Mouse (Mus musculus) lung, adult 18-20 months (tissue): Measurements from ENCODE around the gene Sirt7.

ENCODE experiments used
- DNase-seq, 2 experiments: peaks; one replicate each; pipeline ENCODE4 v3.0.0; 2022; ENCODE audit warnings: mixed read lengths in 2 of 2

The Sirt7 gene

GRCm38 (mm10) chr11:120625152-120625775 lies at the start of gene Sirt7:
Sirt7 (minus strand) TSS chr11:120625240.
- no peak for DNase-seq

- no peak for DNase-seq
These were observed 48.6 kb upstream of the Sirt7 start for GRCm38 (mm10) chr11:120673594-120674122.

DNA sequence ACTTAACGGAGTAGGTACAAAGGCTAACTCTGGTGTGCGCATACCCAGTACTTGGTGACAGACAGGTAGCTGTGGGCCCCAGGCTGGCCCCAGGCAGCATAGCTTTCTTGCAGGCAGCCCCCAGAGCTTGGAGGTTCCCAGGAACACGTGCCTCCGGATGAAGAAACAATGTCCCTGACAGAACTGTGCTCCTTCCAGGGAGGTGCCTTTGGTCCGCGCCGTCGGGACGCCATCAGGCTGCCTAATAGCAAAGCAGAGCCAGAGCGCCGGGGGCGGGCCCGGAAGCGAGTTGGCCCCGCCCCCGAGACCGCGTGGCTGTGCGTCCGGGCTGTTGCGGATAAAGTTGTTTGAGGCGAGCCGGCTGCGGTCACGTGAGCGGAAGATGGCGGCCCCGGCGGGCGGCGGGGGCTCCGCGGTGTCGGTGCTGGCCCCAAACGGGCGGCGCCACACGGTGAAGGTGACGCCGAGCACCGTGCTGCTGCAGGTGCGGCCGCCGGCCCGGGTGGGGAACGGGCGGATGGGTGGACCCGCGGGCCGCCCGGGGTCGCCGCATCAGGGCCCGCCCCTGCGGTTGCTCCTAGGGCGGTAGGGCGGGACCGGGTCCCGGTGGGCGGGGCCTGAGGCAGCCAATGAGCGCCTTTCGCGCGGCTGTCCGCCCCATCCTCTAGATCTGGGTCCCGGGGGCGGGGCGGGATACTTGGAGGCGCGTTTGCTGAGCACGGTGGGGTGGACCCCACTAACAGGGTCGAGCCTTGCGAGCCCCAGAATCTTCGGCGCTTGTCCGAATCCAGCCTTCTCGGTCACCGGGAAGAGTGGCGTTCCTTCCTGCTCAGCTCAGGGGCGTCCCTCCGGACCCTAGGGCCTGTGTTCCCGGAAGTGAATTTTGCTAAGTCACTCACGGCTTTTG lies 47.9 kb upstream of the Sirt7 start, which contains the start of gene Aspscr1:
Aspscr1 (plus strand) TSS at position 287 of the 907 bp plus-strand sequence.
- DNase-seq, result peak; percentile 95 to 96

DNA sequence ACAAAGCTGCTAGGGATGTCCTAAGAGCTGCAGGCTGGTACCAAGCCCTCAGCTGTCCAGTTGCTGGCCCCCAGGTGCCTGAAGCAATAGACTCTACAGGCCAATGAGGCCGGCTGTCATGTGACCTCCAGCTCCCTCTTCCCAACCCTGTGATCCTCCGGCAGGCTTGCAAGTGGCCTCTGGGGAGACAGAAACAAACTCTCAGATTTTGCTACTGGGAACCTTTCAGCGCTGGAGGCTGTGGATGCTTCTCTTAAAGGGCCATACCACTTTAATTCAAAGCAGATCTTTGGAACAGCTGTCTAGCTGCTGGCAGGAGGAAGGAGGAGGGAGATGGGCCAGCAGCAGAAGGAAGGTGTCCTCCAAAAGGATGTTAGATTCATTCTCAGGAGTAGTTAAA lies 41.6 kb upstream of the Sirt7 start:
- peak in 1 of 2 experiments; percentile 30 for DNase-seq

DNA sequence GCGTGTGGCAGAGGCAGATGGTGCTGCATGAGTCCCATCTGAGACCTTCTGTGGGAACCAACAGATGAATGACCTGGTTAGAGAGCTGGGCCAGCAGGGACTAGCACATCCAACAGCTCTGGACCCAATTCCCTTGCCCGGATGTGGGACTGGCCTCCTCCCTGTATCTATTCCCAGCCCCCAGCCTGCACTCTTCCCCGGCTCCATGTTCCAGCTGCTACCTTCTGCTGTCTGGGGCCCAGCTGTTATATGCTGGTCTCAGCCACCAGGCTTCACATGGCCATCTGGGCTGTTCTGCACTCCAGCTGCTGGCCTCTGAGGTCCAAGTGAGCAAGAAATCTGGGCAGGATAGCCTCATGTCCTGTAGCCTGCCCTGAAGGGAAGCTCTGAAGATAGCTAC lies 40.4 kb upstream of the Sirt7 start:
- peak; percentile 52 to 64 for DNase-seq

DNA sequence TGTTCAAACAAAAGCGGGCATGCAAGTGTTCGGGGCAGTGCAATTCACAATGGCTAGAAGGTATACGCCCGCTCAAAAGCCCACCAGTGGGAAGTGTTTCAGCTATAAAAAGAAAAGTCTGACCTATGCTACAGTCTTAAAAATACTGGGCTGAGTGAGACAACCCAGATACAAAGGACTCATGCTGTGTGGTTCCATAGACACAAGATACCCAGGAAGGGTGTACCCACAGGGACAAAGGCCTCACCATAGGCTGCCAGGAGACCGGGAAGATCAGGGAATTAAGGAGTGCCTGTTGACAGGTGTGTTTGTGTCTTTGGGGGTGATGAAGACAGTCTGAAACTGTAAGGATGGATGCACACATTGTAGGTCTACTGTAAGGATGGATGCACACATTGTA lies 38.7 kb upstream of the Sirt7 start:
- DNase-seq, result no peak

DNA sequence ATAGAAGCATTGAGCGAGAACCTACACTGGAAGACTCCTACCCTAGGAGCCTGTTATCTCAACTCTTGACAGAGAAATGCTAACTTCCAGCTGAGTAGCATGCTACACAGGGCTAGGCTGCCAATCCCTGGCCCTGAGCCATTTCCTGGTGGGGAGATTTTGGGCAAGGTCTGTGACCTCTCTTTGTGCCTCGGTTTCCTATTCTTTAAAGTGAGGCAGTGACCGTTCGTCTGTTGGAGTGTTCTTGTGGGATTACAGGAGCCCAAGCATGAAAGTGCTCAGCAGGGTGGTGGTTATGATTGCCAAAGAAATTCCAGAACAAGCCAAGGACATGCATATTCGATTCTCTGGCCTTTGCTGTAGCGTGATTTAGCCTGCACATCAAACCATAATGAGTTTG lies 37.7 kb upstream of the Sirt7 start:
- no peak for DNase-seq

- no peak for DNase-seq
These were observed 36.0 kb upstream of the Sirt7 start, which contains the start of gene Notum for GRCm38 (mm10) chr11:120661076-120661460. Notum (minus strand) TSS chr11:120661175.

GRCm38 (mm10) chr11:120660301-120661075 lies 35.4 kb upstream of the Sirt7 start:
- peak; percentile 19 to 48 for DNase-seq

DNA sequence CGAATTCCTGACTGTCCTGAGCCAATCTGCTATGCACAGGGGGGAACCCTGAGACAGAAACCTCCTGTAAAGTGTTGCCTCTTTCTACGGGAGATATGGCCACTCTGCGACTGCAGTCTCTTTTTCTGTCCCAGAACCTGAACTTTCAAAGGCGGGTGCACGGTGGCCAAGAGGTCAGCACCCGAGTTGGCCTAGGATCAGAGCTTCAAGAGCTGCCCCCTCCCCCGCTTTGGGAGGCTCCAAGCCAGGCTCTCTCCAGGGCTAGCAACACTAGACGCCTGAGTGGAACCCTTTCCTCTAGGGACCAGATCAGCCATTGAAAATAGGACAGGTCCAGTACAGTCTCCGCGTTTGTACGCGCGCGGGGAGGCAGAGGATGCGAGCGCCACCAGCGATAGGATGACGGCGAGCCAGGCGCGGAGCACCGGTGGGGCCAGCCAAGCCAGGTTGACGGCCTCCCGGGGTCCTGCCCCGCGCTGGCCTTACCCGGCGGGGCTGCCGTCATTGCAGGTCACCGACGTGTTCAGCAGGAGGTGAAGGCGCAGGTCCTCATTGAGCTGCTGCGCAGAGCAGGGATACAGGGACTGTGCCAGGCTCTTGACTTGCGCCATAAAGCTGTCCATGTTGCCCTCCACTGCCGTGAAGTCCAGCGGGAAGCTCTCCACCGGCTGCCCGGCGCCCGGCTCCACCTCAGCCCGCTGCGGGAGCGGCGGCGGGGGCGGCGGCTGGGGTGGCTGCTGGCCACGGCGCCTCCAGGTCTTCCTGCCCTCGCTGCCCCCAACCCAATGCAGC lies 34.7 kb upstream of the Sirt7 start:
- no peak for DNase-seq

DNA sequence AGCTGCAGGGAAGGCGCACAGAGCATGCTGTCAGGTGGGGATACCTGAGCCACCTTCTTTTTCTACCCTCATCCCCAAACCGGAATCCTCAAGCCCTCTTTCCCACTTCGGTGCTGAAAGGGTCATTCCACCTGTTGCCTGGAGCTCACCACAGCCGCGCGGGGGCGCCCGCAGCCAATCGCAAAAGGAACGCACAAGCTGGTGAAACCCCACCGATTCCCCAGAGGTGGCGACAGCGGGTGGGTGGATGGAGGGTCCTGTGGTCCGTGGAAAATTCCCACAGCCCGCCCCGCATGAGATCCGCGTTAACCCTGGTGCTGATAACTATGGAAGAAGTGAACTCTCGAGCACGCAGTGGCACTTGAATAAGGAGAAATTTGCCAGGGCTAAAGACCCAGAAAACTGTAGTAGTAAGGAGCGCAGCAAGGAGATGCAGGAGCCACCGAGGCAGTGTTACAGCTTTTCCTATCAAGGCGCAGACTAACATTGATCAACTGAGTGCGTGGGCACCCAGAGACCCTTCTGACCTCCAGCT lies 33.9 kb upstream of the Sirt7 start:
- peak; percentile 82 to 89 for DNase-seq

DNA sequence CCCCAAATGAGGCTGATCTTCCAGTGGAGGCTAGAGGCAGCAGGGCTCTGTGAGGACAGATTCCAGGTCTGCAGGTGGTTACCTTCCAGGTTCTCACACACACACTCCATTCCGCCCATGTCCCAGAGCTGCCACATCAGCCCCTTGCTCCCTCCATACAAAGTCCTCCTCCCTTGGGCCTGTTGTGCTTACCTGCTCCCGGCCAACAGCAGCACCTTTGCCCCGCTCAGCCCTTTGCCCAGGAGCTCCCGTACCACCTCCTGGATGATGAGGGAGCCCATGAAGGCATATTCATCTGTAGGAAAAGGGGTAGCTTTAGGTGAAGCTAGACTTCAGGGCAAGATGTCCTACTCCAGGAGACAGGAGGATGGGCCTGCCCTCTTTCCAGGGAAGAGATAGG lies 32.3 kb upstream of the Sirt7 start:
- no peak for DNase-seq

DNA sequence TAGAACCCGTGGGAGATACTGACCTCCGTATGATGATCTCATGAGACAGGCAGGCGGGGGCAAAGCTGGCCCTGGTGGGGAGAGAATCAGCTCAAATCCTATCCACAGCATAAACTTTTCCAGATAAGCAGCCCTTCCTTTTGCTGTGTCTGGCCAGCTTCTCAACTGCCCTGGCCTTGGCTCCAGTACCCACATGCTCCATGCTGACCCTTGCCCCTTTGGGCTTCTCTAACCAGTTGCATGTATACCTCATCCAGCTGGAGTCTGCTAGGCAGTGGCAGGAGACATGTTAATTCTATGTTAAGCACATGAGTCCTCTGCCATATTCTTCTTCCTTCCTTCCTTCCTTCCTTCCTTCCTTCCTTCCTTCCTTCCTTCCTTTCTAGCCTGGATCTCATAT lies 29.7 kb upstream of the Sirt7 start:
- no peak for DNase-seq

DNA sequence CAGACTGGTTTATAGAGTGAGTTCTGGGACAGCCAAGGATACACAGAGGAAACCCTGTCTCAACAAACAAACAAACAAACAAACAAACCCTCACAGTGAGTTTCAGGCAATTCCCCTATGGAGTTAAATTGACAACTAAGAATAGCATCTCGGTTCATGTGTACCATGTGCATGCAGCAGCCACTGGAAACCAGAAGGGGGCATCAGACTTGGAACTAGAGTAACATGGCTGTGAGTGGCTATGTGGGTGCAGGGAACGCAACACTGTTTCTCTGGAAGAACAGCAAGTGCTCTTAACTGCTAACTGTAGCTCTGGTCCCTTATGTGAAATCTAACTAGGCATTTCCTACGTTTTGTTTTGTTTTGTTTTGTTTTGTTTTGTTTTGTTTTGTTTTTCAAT lies 26.8 kb upstream of the Sirt7 start:
- no peak for DNase-seq

DNA sequence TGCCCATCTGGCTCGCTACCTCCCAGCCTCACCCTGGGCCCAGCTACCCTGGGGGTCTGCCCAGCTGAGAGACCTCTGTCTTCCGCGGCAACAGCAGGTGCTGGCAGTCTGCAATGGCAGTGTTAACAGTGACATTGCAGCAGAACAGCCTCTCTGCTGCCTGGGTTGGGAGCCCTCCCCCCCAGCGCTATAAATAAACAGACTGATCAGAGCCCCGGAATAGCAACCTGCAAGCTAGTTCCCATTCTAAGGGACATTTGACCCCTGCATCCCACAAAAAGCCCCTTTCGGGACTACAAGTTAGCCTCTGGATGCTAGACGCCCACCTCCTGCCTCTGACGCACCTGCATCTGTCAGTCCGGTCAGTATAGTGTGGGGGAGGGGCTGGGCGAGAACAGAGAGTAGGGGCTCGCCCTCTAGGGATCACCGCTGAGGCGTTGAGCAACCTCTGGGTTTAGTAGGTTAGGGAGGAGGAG lies 23.0 kb upstream of the Sirt7 start, which contains the start of gene Myadml2:
Myadml2 (minus strand) TSS at position 158 of the 476 bp plus-strand sequence.
- peak; percentile 40 to 56 for DNase-seq

DNA sequence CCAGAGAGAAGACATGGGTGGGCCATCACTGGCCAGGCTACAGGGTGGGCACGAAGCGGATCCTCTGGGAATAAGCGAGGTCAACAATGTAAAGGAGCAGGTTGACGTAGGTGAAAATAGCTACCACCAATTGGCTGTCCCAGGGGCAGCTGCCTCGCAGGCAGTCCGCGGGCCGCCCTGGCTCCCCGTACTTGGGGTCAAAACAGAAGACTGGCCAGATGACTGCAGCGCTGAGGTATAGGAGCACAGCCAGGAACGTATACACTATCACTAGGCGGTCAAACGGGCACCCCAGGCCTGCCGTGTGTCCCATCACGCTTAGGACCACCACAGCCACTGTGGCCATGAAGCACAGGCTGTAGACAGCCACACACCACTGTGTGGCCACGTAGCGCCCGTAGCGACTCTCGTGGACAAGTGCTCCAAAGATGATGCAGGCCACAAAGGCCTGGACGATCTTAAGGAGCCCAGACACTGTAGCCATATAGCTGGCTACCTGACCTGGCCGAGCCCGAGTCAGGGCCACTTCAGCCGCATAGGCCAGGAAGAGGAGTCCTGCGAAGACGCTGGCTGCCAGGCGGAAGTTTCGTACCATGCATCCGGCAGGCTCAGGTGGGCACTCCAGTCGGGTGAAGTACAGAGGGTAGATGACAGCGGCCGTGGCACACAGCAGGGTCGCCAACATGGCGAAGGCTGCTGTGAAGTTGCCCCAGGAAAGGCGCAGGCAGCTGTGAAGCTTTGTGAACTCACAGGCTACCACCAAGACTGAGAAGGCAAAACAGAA lies 22.2 kb upstream of the Sirt7 start:
- no peak for DNase-seq

DNA sequence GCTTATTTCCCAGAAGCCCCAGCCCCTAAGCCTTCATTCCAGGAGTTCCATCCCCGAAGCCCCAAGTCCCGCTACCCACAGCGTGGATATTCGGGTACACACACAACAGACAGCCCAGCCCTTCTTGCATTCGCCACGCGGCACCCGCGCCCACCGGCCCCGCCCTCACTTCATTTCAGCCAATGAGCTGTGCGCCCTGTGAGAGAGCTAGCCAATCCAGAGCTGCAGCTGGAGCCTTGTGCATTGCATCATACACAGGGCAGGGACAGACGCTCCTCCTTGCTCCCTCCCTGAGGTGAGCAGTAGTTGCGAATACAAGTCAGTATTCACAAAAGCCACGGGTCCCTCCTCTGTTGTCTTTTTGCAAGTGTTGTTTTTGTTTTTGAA lies 18.6 kb upstream of the Sirt7 start, which contains the start of gene Pycr1:
Pycr1 (minus strand) TSS at position 169 of the 387 bp plus-strand sequence.
- peak; percentile 95 to 96 for DNase-seq

GRCm38 (mm10) chr11:120642939-120643600 lies 18.0 kb upstream of the Sirt7 start:
- no peak for DNase-seq

- no peak for DNase-seq
These were observed 16.8 kb upstream of the Sirt7 start for GRCm38 (mm10) chr11:120641869-120642268.

GRCm38 (mm10) chr11:120641255-120641654 lies 16.2 kb upstream of the Sirt7 start:
- no peak for DNase-seq
